Mouse (Mus musculus) thymus, postnatal 0 days (tissue): ENCODE measurements at regions not wholly inside any gene's neighbourhood (a gene's known extent, or its start where the extent isn't known, plus 50 kb on each side); places are given as distances from the start of the nearest gene placed in this dataset.

Source experiments
- DNase-seq: peaks from one replicate; pipeline ENCODE4 v3.0.0-alpha.2; 2015; ENCODE audit warnings: low spot score

- DNase-seq, result no peak
Measured at GRCm38 (mm10) chr6:117237096-117237495, 68.8 kb downstream of the Cxcl12 start.

- no peak for DNase-seq
Measured at GRCm38 (mm10) chr6:117241206-117241605, 72.9 kb downstream of the Cxcl12 start.

DNA sequence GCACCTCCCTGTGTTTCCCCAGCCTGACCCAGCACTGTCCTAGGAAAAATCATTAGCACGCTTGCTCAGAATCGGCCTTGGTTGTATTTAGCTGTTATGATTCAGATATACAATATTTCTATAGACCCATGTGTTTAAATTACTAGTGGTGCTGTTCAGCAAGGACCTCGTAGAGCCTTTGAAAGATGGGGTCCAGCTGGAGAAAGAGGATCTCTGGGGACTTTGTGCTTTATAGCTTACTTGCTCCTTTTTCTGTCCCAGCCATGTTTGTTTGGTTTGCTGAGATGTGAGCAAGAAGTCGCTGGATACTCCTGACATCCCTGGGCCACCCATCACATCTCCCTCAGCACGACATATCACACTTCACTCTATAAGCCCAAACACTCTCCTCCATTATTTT is 77.1 kb downstream of the Cxcl12 start:
- DNase-seq, result no peak

- no peak for DNase-seq
Measured at GRCm38 (mm10) chr6:117245849-117246248, 77.5 kb downstream of the Cxcl12 start.

GRCm38 (mm10) chr6:117249230-117249921 is 81.0 kb downstream of the Cxcl12 start:
- DNase-seq, result no peak

DNA sequence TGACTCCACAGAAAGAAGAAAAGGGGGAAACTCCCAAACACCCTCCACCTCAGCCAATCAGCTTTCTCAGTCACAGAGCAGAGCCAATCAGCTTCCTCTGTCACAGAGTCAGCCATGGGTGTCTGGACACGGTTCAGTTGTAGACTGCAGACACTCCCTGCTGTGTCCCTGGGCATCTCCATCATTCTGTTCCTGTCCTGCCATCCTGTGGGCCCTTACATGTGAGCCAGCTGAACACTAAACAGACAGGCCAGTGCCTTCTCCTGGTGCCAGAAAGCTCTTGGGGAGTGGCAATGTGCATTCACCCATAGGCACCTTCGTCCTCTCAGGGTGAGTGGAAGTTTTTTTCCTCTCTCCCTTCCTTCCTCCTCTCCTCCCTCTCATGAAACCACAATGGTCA is 81.7 kb downstream of the Cxcl12 start:
- DNase-seq, result no peak

- DNase-seq, result no peak
Measured at GRCm38 (mm10) chr6:117251383-117251925, 83.1 kb downstream of the Cxcl12 start.

- DNase-seq, result no peak
Measured at GRCm38 (mm10) chr6:117252361-117252760, 84.0 kb downstream of the Cxcl12 start.

DNA sequence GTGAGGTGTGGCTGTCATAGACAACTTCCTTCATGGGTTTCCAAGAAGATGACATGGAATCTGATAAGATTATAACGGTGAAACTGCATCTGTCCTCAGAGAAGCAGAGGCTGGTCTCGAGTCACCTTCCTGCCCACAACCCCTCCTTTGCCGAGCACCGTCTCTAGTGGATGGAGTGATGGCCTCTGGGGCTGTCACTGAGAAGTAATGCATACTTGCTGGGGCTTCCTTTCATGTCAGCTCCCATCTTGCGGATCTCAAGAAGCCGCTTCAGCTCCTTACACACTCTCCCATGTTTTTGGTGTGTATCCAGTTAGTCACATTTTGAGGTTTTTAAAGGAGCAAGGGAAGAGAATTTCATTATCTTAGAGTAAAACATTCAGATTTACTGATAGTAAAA is 84.7 kb downstream of the Cxcl12 start:
- no peak for DNase-seq

DNA sequence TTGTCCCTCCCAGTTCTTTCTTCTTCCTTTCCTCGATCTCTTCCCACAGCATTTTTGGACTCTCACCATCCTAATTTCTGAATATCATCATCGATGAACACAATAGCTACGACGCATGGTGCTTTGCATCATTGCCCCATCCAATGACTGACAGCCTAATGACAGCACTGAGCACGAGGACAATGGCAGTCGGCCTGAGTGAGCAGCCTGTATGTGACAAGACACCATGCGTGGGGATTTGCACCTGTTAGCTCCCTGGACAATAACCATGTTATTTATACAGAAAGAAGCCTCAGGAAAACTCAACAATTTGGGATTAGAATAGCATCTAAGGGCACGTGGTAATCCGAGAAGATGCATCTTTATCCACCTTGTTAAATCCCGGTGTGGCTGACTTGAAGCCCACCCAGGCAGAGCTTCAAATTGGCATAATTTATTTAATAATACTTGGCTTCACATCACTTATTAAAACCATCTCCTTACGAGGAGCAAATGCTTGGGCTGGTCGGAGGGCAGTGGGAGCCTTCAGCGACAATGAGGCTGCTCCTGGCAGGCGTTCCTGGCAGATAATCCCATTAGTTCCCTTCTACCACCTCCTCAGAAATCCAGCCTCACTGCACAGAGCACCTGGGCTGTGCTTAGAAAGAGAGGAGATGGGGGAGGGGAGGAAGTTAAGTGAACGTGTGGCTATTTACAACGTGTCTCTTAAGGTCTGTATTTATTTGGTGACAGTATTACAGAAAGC is 85.4 kb downstream of the Cxcl12 start:
- no peak for DNase-seq

DNA sequence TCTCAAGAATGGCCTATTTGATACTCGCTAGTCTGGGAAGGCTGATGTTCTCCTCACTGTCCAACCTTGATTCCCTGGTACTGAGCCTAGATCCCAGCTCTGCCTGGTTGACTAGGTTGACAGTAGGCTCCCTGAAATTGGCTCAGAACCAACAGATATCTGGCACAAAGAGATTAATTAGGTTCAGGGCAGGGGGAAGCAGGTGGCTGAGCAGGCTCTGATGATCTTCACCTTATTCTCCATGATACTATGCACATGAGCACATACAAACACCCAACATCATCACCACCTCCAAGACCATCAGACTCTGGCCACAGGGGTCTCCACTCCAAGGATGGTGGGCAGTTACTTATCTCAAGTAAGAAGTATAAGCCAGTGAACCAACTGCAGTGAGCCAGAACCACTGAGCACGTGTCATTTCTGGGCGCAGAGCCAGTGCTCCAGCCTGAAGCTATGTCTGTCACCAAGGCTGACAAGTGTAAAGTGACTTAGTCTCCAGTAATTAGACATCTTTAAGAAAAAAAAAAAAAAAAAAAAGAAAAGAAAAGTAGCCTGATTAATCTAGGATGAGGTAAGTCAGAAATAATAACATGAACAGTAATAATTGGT is 86.4 kb downstream of the Cxcl12 start:
- DNase-seq, result no peak

- no peak for DNase-seq
Measured at GRCm38 (mm10) chr6:117255399-117256098, 87.2 kb downstream of the Cxcl12 start.

DNA sequence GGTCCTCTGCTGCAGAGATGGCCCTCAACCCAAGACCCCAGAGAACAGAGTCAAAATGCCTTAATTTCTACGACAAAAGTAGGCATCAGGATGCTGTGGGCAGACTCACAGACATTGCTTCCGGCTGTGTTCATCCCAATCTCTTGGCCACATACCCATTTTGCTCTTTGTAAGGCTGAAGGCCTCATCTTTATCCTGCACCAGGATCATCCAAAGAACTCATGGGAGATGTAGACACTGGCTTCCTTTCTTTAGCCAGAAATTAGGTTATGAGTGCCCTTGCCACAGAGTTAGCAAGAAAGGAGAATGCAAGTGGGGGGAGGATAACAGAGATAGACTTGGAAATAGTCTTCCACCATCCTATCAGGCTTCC is 87.8 kb downstream of the Cxcl12 start:
- DNase-seq, result no peak

- no peak for DNase-seq
Measured at GRCm38 (mm10) chr6:117257591-117257990, 89.3 kb downstream of the Cxcl12 start.

DNA sequence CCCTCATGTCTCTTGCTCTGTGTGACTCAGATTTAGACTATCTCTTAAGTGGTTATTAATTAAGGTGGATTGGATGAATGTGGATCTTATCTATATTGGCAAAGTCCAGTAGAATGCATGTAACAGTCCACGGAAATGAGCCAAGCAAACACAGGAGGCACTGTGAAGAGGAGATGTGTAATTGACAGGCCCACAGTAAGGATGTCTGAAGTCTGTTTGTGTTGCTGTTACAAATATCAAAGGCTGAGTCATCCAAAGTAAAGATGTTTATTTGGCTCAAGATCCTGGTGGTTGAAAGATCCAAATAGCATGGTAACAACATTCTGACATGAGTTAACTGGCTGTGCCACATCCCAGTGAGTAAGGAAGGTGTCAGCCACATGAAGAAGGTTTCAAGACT is 99.6 kb downstream of the Cxcl12 start:
- DNase-seq, result no peak

DNA sequence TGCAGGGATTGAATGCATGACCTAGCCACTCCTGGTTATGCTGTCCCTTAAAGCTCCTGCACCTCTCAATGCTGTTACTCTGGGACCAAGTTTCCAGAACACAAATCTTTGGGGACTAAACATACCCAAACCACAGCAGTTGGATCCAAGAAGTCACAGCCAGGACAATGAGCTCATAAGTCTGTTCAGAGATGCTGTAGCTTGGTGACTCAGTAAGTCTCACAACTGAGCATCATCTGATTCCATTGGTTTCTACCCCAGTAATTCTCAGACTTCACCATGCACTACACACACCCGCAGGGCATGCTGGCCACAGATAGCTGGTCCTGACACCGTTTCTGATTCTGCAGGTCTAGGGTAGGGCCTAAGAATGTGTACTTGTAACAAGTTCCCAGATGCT is 100.0 kb downstream of the Cxcl12 start:
- DNase-seq, result no peak

DNA sequence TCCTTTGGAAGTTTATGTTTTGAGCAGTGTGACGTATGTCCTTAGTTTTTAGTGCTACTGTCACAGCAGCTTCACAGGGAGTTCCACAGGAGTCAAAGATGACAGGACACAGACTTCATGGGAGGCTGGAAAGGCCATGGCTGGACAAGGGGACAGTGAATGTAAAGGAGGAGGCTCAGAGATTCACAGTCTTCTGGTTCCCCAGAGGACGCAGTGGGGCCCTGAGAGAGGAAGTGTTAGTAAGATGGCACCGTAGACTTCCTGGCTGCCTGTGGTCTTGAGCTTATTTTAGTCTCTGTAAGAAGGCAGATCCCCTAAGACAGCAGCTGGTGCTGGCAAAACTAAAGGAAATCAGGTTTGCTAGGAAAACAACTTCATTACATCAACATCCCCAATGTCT is 101.9 kb downstream of the Cxcl12 start:
- no peak for DNase-seq

GRCm38 (mm10) chr6:117271562-117272226 is 103.4 kb downstream of the Cxcl12 start:
- DNase-seq, result no peak

GRCm38 (mm10) chr6:117272227-117272955 is 104.1 kb downstream of the Cxcl12 start:
- DNase-seq, result no peak

GRCm38 (mm10) chr6:117275915-117276314 is 107.6 kb downstream of the Cxcl12 start:
- no peak for DNase-seq

DNA sequence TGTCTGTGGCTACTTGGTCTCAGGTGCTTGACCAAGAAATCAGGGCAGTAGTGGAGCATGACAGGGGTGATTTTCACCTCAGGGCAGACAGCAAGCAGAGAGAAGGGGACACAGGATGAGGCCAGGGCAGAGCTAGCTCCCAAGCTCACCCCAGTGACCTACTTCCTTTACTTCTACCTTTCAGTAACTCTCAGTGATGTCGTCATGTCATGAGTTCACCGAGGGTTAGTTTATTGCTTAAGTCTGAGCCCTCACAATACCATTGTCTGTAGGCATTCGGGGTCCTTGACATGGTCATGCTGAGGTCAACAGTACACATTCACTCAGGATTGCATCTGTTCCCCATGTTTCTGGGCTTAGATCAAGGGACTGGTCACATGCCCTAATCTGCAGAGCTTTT is 108.5 kb downstream of the Cxcl12 start:
- DNase-seq, result no peak
